Mouse (Mus musculus) CD4-positive, CD25-positive, alpha-beta regulatory T cell, adult 9 weeks (primary cell): ENCODE results near the gene Cltb. TPM values are rescaled to one million over a fixed set of nuclear protein-coding genes. Genes with fewer than 3 reads are reported as not detected.

Source experiments
- polyA plus RNA-seq: library from polyadenylated mRNA; unstranded; fragments of 100-300 nt; shearing (Covaris generic); gene quantifications from one replicate; pipeline ENCODE4 v1.2.1, GENCODE M21; 2017

Cltb gene
- polyA plus RNA-seq = 36.6 TPM

DNA sequence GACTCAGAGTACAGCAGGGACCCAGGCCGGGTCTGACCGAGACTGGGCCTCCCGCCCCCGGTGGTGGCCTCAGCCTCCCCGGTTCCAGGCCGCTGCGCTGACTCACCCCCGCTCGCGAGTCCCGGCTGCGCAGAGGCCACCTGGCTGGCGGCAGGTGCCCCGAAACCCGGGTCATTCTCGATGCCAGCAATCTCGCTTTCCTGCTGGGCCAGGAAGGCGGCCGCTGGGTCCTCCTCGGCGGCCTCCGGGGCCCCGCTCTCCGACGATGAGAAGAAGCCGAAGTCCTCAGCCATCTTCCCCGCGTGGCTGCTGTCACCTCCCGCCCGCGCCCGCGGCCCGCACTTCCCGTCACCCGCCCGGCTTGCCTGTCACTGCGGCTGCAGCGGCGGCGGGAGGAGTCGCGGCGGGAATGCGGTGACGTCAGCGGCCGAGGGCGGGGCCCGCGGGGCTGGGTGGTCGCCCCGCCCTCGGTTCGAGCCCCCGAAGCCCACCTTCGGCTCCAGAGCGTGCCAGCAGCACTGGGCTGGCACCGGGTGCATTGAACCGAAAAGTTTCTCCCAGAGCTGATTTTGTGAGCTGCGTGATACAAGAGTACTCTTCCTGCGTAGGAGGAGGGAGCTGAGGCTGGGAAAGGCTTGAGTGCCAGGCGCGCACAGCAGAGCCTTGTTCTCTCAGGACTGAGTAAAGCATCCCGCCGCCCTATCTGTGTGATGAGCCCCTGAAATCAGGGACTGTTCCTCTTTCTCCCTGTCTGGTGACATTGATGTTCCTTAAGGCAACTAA lies at the start of gene Cltb:
Gene Cltb, minus strand, starts transcription at position 373 of the 783 bp plus-strand sequence.

DNA sequence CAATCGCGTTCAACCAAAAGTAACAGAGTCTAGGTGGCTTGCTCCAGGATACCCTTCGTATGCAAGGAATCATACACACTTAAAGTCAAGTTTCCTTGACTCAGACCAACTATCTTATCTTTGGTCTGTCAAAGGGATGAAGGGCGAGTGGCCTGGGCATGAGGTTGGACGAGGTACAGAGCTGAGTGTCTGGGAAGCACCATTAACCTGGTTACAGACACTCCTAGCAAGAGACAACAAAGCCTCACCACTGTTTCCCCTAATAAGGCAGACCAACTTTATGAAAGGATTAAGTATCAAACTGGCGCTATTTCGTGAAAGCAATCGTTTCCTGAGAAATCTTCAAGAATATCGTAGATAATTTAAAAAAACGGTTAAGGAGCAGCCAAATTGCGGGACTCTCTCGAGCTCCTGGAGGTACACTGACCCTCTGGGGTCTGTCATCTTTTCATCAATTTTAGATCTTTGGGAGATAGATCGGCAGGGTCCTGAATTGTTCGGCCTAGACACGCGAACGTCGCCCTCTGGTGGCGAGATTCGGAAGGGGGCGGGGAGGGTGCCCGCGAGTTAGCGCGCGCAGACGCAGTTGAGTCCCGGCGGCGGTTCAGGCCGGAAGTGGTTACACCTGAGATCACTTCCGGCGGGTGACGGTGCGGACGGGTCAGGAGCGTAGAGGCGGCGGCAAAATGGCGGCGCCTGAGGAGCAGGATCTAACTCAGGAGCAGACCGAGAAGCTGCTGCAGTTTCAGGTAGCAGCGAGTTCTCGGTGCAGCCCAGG lies 10.2 kb upstream of the Cltb start, which contains the start of gene Faf2:
Gene Faf2, plus strand, starts transcription at position 630 of the 778 bp plus-strand sequence.

DNA sequence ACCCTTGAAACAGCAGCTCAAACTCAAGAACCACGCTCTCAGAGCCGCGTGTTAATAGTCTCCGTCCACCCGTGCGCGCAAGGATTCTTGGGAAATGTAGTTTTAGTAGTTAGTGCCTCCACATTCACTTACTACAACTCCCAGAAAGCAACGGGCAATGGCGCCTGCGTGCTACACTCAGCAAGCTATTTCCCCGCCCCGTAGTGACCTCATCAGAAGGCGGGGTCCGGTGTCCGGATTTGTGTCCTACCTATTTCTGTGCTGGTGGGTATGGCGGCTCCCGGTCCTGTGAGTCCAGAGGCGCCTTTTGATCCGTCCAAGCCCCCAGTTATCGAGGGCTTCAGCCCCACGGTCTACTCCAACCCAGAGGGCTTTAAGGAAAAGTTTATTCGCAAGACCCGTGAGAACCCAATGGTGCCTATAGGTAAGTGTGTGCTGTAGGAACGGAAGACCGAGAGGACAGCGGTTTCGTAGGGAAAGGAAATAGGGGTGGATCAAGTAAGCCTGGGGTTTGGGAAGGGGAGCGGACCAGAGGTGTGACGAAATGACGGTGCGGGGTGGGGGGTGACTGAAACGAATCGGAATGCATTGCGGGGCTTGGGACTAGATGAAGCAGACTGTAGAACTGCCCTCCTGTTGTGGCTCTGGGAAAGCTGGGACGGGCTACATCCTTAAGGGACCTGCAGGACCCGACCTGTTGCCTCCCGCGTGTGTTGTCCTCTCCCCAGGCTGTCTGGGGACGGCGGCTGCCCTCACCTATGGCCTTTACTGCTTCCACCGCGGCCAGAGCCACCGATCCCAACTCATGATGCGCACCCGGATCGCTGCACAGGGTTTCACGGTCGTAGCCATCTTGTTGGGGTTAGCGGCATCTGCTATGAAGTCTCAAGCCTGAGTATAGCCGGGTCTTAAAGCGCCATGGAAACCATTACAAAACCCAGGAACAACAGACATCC lies 20.9 kb downstream of the Cltb start, which contains the start of the genes Nop16 and Higd2a:
Gene Nop16, minus strand, starts transcription at position 95 of the 956 bp plus-strand sequence.
Gene Higd2a, plus strand, starts transcription at position 212 of the 956 bp plus-strand sequence.

DNA sequence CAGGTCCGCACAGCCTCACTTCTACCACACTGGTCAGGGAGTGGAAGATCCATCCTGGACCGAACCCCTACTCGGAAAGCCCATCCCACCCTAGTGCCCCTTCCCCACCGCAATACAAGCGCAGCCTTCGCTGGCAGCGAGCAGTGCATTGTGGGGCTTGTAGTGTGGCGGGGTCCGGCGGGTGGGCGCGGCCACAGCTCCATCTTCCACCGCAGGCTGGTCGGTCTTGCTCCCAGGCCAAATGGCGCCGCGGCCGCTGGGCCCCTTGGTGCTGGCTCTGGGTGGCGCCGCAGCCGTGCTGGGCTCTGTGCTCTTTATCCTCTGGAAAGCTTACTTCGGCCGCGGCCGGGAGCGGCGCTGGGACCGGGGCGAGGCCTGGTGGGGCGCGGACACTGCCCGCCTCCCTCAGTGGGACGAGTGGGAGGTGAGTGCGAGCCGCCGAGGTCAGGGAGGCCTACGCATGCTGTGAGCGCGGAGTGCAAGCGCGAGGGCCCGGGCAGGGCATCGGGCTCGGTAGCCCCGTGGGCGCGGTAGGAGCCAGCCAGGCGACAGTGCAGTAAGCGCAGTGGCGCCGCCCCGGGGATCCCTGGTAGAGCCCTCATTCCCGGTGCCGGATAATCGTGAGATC lies 36.2 kb downstream of the Cltb start, which contains the start of gene Arl10:
Gene Arl10, plus strand, starts transcription at position 162 of the 628 bp plus-strand sequence.

DNA sequence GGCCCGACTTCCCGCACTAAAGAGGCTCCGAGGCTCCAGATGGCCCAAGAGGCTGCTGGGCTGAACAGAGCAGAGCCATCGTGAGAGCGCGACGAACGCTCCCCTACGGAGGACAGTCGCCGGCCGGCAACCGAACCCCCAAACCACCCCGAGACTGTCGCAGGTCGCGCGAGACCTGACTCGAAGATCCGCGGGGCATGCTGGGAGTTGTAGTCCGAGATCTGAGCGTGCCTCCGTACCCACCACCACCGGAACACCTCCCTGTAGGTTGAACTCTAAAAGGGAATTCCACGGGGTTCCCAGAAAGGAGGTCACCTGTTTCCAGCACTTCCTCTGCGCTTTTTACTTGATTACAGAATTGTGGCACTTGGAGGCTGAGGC lies 46.0 kb downstream of the Cltb start, which contains the start of gene 4833439L19Rik:
Gene 4833439L19Rik, minus strand, starts transcription at position 235 of the 381 bp plus-strand sequence.

Other genes starting within 250 kb of the Cltb start
- not detected for gene Cplx2, start 240.0 kb downstream of the Cltb start, polyA plus RNA-seq
- gene Thoc3, start 142.5 kb downstream of the Cltb start, polyA plus RNA-seq = 29.9 TPM
- gene Simc1, start 107.6 kb downstream of the Cltb start, polyA plus RNA-seq = 8.8 TPM
- gene 4833439L19Rik, start 45.9 kb downstream of the Cltb start, polyA plus RNA-seq = 84.2 TPM
- gene Arl10, start 36.3 kb downstream of the Cltb start, polyA plus RNA-seq = 6.6 TPM
- gene Nop16, start 21.3 kb downstream of the Cltb start, polyA plus RNA-seq = 62.6 TPM
- 215 TPM for gene Higd2a, start 21.1 kb downstream of the Cltb start, polyA plus RNA-seq
- gene Faf2, start 10.4 kb upstream of the Cltb start, polyA plus RNA-seq = 105 TPM
- gene Rnf44, start 82.6 kb upstream of the Cltb start, polyA plus RNA-seq = 45.2 TPM
- gene Cdhr2, start 90.1 kb upstream of the Cltb start, polyA plus RNA-seq = not detected
- not detected for gene Gprin1, start 138.5 kb upstream of the Cltb start, polyA plus RNA-seq
- 0.81 TPM for gene Sncb, start 155.3 kb upstream of the Cltb start, polyA plus RNA-seq
- not detected for gene Eif4e1b, start 172.7 kb upstream of the Cltb start, polyA plus RNA-seq
- 2.6 TPM for gene Tspan17, start 178.0 kb upstream of the Cltb start, polyA plus RNA-seq